Comparison of ENCODE assay signal across 22 mouse cellular contexts in the genomic region with DNA sequence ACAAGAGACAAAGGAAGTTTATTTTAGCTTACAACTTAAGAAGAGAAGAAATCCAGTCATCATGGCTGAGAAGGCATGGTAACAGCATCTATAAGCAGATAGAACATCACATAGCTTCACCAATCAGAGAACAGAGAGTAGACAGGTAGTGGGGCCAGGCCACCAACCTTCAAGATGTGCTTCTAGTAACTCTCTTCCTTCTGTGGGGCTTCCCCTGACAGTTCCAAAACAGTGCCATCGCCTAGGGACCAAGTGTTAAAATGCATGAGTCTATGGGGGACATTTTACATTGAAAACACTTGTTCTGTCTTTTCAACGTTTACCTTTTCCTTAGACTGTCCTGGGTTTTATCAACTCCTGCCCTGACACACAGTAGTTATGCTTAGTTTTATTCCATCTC. TPM values are rescaled to one million over a fixed set of nuclear protein-coding genes. Genes with fewer than 3 reads are reported as not detected.
"Had no signal": no experiment of that assay in that cellular context is flagged by ENCODE, and none has a peak within 500 bp of the region (broad histone marks: within the 10 kb centered on the region; RNA-seq: fewer than 3 reads in every experiment).

No protein-coding gene starts in this region.

- H3K9ac ChIP-seq: limb, embryonic 13.5 days; liver, embryonic 15.5 days; midbrain, embryonic 12.5 days; neural tube, embryonic 13.5 days had no signal

- ATAC-seq: midbrain, embryonic 16.5 days had no signal

- H3K27me3 ChIP-seq: limb, embryonic 13.5 days; liver, embryonic 15.5 days; midbrain, embryonic 12.5 days; neural tube, embryonic 13.5 days had no signal

- H3K4me3 ChIP-seq: layer of hippocampus, adult 2 months; limb, embryonic 10.5 days; limb, embryonic 13.5 days; liver, embryonic 15.5 days; midbrain, embryonic 12.5 days; myocyte; neural tube, embryonic 13.5 days had no signal

- H3K4me2 ChIP-seq: limb, embryonic 13.5 days; liver, embryonic 15.5 days; midbrain, embryonic 12.5 days; neural tube, embryonic 13.5 days had no signal

- DNase-seq: kidney, adult 2 months; kidney, postnatal 25 days; layer of hippocampus, adult 9-11 months; liver; lung, adult 2 months; retina, postnatal 1 day; right cerebral cortex, postnatal 25 days; spleen, adult 18-20 months; thymus, adult 2 months; thymus, postnatal 14 days; thymus, postnatal 4 days had no signal

- H3K27ac ChIP-seq: kidney, postnatal 0 days; layer of hippocampus, adult 2 months; limb, embryonic 10.5 days; limb, embryonic 13.5 days; liver, embryonic 15.5 days; macrophage; midbrain, embryonic 12.5 days; neural tube, embryonic 13.5 days; stomach, postnatal 0 days had no signal

- H3K9me3 ChIP-seq: limb, embryonic 10.5 days; limb, embryonic 13.5 days; liver, embryonic 15.5 days; midbrain, embryonic 12.5 days; neural tube, embryonic 13.5 days had no signal

- H3K4me1 ChIP-seq: limb, embryonic 10.5 days; limb, embryonic 13.5 days; neural tube, embryonic 13.5 days had no signal

RNA-seq across cellular contexts. Expression of gene Aifm3, which starts 26.2 kb away (rescaled TPM):
- polyA plus RNA-seq: macrophage had no signal
